Mouse (Mus musculus): ENCODE measurements around the gene Fgfr3. TPM values are rescaled to one million over a fixed set of nuclear protein-coding genes. Genes with fewer than 3 reads are reported as not detected.
A peak's percentile ranks its signal among the peaks of the same experiment; 100 is the strongest.

The Fgfr3 gene
- polyA plus RNA-seq (2012; ENCODE audit: insufficient read depth, insufficient read length, missing spikeins), result 1.0 and 3.5 TPM in 2 replicates

GRCm38 (mm10) chr5:33721541-33722265 lies at the start of gene Fgfr3:
Gene Fgfr3, plus strand, starts transcription at chr5:33721674.
- H3K27ac ChIP-seq (replicated peaks; ENCODE audit: low read depth, low read length), result no peak within 1 kb of the TSS
- peak within 1 kb of the TSS; percentile 60 for H3K4me3 ChIP-seq (ENCODE audit: insufficient read depth, low read depth, low read length)
- peaks cover 4% of the 10 kb centered on the region; the same call in 1 of the 2 replicates for H3K4me1 ChIP-seq (ENCODE audit: control insufficient read depth, insufficient read depth, insufficient read length, low read length)

- H3K27ac ChIP-seq (replicated peaks; ENCODE audit: low read depth, low read length), result no peak overlapping the region
Measured at GRCm38 (mm10) chr5:33674439-33674838, 47.0 kb upstream of the Fgfr3 start.

GRCm38 (mm10) chr5:33675964-33676363 lies 45.5 kb upstream of the Fgfr3 start:
- no peak overlapping the region for H3K27ac ChIP-seq (replicated peaks; ENCODE audit: low read depth, low read length)
- no peak overlapping the region for H3K4me3 ChIP-seq (ENCODE audit: insufficient read depth, low read depth, low read length)
- H3K4me1 ChIP-seq (ENCODE audit: control insufficient read depth, insufficient read depth, insufficient read length, low read length), result no peaks in the 10 kb centered on the region

More at GRCm38 (mm10) chr5:33674439-33674838, 47.0 kb upstream of the Fgfr3 start:
- no peaks in the 10 kb centered on the region for H3K4me1 ChIP-seq (ENCODE audit: control insufficient read depth, insufficient read depth, insufficient read length, low read length)
- no peak overlapping the region for H3K4me3 ChIP-seq (ENCODE audit: insufficient read depth, low read depth, low read length)

- Histone ChIP-seq H3K4me3 (ENCODE audit: insufficient read depth, low read depth, low read length) (no peak overlapping the region), H3K4me1 (ENCODE audit: control insufficient read depth, insufficient read depth, insufficient read length, low read length) (no peaks in the 10 kb centered on the region), H3K27ac (replicated peaks; ENCODE audit: low read depth, low read length) (no peak overlapping the region)
Measured at GRCm38 (mm10) chr5:33678244-33678643, 43.2 kb upstream of the Fgfr3 start.

GRCm38 (mm10) chr5:33681044-33681443 lies 40.4 kb upstream of the Fgfr3 start:
- H3K4me3 ChIP-seq (ENCODE audit: insufficient read depth, low read depth, low read length), result no peak overlapping the region
- H3K27ac ChIP-seq (replicated peaks; ENCODE audit: low read depth, low read length), result no peak overlapping the region
- no peaks in the 10 kb centered on the region for H3K4me1 ChIP-seq (ENCODE audit: control insufficient read depth, insufficient read depth, insufficient read length, low read length)

GRCm38 (mm10) chr5:33681611-33682388 lies 39.7 kb upstream of the Fgfr3 start:
- Histone ChIP-seq H3K27ac (replicated peaks; ENCODE audit: low read depth, low read length) (no peak overlapping the region), H3K4me3 (ENCODE audit: insufficient read depth, low read depth, low read length) (no peak overlapping the region), H3K4me1 (ENCODE audit: control insufficient read depth, insufficient read depth, insufficient read length, low read length) (no peaks in the 10 kb centered on the region)

GRCm38 (mm10) chr5:33682963-33683362 lies 38.5 kb upstream of the Fgfr3 start:
- Histone ChIP-seq H3K4me3 (ENCODE audit: insufficient read depth, low read depth, low read length) (no peak overlapping the region), H3K4me1 (ENCODE audit: control insufficient read depth, insufficient read depth, insufficient read length, low read length) (no peaks in the 10 kb centered on the region), H3K27ac (replicated peaks; ENCODE audit: low read depth, low read length) (no peak overlapping the region)

GRCm38 (mm10) chr5:33683897-33684652 lies 37.4 kb upstream of the Fgfr3 start:
- Histone ChIP-seq H3K27ac (replicated peaks; ENCODE audit: low read depth, low read length) (no peak overlapping the region), H3K4me3 (ENCODE audit: insufficient read depth, low read depth, low read length) (no peak overlapping the region), H3K4me1 (ENCODE audit: control insufficient read depth, insufficient read depth, insufficient read length, low read length) (peaks cover 3% of the 10 kb centered on the region; the same call in 1 of the 2 replicates)

GRCm38 (mm10) chr5:33684932-33685331 lies 36.5 kb upstream of the Fgfr3 start:
- H3K4me3 ChIP-seq (ENCODE audit: insufficient read depth, low read depth, low read length), result no peak overlapping the region
- peaks cover 3% of the 10 kb centered on the region; the same call in 1 of the 2 replicates for H3K4me1 ChIP-seq (ENCODE audit: control insufficient read depth, insufficient read depth, insufficient read length, low read length)
- H3K27ac ChIP-seq (replicated peaks; ENCODE audit: low read depth, low read length), result no peak overlapping the region

GRCm38 (mm10) chr5:33687142-33687541 lies 34.3 kb upstream of the Fgfr3 start:
- no peak overlapping the region for H3K4me3 ChIP-seq (ENCODE audit: insufficient read depth, low read depth, low read length)
- H3K27ac ChIP-seq (replicated peaks; ENCODE audit: low read depth, low read length), result no peak overlapping the region
- H3K4me1 ChIP-seq (ENCODE audit: control insufficient read depth, insufficient read depth, insufficient read length, low read length), result peaks cover 3% of the 10 kb centered on the region; the same call in 1 of the 2 replicates

- Histone ChIP-seq H3K27ac (replicated peaks; ENCODE audit: low read depth, low read length) (peak overlapping the region; percentile 90), H3K4me3 (ENCODE audit: insufficient read depth, low read depth, low read length) (no peak overlapping the region), H3K4me1 (ENCODE audit: control insufficient read depth, insufficient read depth, insufficient read length, low read length) (peaks cover 3% of the 10 kb centered on the region; the same call in 1 of the 2 replicates)
Measured at GRCm38 (mm10) chr5:33688278-33689220, 32.9 kb upstream of the Fgfr3 start.

GRCm38 (mm10) chr5:33689221-33689844 lies 32.1 kb upstream of the Fgfr3 start:
- H3K27ac ChIP-seq (replicated peaks; ENCODE audit: low read depth, low read length), result peak overlapping the region; percentile 90
- H3K4me1 ChIP-seq (ENCODE audit: control insufficient read depth, insufficient read depth, insufficient read length, low read length), result peaks cover 3% of the 10 kb centered on the region; the same call in 1 of the 2 replicates
- H3K4me3 ChIP-seq (ENCODE audit: insufficient read depth, low read depth, low read length), result peak overlapping the region; percentile 27

- Histone ChIP-seq H3K4me1 (ENCODE audit: control insufficient read depth, insufficient read depth, insufficient read length, low read length) (peaks cover 3% of the 10 kb centered on the region; the same call in 1 of the 2 replicates), H3K27ac (replicated peaks; ENCODE audit: low read depth, low read length) (peak overlapping the region; percentile 90), H3K4me3 (ENCODE audit: insufficient read depth, low read depth, low read length) (peak overlapping the region; percentile 27)
Measured at GRCm38 (mm10) chr5:33689852-33690645, 31.4 kb upstream of the Fgfr3 start.
